Mouse (Mus musculus): Measurements from ENCODE around the gene Hyal3. TPM values are rescaled to one million over a fixed set of nuclear protein-coding genes. Genes with fewer than 3 reads are reported as not detected.

Gene Hyal3
- total RNA-seq, 2 experiments from 2014 or later, result 1.3 to 1.8 TPM

DNA sequence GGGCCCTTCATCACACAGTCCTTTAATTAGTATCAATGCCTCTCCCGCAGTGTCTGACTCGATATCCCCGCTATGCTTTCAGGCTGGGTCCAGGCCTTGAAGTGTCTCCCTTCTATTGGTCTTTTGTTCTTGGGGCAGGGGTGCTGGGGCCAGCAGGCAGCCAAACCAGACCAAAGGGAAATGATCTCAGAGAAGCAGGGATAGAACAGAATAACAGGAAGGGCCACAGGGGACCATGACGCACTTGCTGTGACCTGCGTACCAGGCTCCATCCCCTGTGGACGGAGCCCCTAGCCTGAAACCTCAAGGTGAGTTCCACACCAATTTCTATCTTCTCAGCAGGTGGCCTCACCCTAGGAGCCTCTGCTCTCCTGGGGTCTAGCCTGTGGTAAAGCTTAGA is 37.5 kb downstream of the Hyal3 start:
- DNase-seq, result no peak

DNA sequence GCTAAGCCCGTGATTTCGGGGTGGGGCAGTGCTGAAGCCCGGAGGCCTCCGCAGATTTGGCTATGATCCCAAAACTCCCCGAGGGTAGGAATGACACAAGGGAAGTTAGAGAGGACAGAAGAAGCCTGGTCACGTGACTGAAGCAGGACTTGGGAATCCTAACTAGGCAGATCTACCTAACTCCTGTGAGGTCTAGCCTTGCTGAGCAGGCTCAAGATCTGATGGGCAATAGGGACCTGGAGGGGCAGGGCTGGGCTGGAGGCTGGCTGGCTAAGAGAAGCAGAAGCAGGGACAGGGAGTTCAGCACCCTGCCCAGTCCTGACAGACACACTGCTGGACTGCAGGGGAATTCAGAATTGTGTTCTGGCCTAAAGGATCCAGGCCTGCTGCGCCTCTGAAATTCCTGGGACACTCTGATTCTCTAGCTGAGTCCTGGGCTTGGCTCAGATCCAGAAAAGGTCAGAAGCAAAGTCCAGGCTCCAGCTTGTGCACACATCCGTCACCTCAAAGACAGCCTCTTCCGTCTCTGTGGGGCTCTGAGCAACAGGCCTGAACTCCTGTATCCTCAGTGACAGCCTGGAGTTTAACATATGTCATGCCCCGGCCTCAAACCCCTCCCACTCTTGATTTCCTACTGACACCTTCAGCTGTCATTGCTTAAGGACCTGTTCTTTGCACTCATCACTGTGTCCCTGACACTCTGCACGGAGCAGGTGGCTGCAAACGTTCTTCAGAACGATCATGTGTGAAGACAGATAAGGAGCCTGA is 38.3 kb downstream of the Hyal3 start:
- DNase-seq, result no peak

DNA sequence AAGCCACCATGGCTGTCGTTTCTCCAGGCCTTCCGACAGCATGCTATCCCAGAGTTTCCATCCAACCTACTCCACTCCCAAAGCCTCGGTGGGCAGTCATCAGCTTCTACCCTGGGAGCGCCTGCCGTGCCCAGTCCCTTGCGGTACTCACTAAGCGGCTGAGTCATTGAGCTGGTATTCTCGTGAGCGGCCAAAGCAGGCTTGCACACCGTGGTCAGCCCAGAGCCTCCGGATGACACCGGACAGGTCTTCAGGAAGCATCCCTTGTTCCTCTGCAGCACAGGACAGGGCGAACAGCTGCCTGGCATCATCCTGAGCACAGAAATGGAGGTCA is 38.9 kb downstream of the Hyal3 start:
- DNase-seq, result no peak

DNA sequence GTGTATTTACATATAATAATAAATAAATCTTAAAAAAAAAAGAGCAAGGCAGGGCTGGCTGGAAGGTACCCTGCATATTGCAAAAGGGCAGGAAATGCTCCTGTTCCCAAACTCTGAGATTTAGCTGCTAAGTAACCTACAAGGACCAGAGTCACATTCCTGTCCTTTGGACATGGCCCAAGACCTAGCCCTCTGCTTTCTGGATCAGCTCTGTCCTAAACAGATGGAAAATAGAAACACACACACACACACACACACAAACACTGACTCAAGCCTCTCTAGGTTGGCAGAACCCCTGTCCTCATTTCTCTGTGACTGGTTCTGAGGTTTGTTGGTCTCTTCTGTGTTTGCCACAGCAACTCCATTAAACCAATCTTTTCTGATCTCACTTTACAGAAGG is 40.3 kb downstream of the Hyal3 start:
- DNase-seq, result no peak

DNA sequence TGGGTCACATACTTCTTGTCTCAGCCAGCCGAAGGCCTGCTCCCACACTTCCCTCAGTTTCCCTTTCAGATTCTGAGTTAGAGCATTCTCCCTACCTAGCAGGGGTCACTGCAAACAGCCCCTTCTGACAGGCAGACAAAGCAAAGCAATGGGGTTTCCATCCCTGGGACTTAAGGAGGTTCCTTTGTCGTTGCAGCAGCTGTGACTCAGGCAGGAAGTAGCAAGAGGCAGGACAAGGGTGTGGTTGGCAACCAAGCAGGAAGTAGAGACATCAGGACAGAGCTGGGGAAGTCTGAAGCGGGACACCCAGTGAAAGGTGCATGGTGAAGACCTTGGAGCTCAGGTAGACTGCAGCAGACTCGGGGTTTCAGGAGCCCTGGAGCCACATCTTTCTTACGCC is 43.9 kb downstream of the Hyal3 start:
- no peak for DNase-seq

DNA sequence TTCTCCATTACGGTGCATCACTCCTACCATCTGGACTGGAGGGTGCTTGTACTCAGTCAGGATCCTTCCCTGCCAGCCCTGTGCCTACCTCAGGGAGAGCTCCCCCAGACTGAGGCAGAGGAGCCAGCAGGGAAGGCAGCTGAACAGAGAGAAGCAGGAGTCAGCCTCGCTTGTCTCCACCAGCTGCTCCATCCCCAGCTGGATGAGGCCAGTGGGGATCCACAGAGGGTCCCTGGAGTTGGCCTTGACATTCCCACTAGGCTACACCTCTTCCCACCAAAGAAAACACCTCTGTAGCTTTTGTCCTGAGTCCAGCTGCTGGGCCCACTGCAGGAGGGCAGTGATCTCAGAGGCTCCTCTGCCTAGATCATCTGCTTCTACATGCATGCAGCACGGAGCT is 44.3 kb downstream of the Hyal3 start:
- no peak for DNase-seq

DNA sequence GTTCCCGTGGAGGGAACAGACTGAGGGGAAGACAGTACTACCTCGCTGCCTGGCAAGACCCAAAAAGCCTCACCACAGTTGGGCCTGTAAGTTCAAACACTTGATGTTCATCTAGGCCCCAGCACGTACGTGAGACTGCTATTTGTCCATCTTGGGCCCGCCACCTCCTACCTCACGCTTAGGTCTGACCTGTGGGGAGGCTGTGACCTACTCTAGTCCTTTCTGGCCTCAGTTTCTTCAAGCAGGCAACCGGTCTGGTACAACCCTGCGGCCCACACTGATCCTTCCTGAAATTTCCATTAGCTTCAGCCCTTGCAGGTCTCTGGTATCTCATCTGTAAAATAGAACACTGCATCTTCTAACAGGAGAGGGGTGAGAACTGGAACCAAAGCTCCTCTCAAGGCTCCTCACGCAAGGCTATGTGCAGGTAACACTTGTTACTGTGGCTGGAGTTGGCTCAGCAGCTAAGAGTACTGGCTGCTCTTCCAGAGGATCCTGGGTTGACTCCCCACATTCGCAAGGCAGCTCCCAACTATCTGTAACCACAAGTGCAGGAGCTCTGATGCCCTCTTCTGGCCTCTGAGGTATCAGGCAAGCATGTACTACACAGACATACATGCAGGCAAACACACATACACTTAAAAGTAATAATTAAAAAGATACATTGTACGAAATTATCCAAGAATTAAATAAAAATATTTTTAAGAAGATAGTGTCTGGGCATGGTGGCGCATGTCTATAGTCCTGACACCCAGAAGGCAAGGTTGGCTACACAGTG is 44.9 kb downstream of the Hyal3 start:
- no peak for DNase-seq

DNA sequence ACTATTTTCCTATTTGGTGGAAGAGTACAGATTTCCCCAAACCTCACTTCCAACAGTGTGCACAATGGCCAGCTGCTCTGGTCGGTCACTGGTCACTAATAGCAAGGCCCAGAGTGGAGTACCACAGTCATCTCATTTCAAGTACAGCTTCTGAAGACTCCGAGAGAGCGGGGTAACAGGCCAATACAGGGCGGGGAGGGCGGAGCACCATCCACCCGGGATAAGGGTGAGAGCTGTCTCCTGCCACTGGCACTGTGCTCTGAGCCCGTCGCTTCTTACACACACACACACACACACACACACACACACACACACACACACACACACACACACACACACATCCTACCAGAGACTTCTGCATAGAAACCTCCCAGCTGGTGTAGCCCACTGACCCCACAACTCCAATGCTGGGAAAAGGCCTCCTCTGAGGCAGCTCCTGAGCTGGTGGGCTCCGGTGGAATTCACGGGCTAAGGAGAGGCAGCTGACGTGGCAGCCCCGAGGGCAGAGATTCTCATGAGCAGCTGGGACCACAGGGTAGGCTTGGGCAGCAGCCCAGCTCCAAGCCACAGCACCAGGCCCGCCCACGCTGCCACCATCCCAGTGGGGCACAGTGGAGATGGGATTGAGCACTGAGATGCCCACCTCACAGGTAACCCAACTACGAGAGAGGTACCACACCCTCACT is 45.7 kb downstream of the Hyal3 start:
- DNase-seq, result no peak

DNA sequence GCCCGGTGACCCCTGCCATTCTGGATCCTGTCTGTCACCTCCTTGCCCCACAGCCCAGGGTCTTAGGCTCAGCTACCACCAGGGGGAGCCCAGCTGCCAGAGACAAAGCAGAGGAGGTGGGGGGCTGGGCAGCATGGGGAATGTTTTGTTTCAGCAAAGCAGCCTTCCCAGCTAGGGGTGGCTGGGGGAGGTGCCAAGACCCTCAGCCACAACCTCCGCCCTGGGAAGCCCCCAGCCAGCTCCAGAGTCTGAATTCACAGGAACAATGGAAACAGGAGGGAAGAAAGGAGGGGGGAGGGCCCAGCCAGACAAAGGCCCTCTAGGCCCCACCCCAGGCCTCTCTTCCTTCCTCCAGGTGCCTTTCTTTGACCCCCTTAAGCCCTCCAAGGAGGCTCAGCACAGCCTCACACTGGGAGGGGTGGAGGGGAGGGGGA is 46.2 kb downstream of the Hyal3 start:
- DNase-seq, result peak; percentile 76 to 78

DNA sequence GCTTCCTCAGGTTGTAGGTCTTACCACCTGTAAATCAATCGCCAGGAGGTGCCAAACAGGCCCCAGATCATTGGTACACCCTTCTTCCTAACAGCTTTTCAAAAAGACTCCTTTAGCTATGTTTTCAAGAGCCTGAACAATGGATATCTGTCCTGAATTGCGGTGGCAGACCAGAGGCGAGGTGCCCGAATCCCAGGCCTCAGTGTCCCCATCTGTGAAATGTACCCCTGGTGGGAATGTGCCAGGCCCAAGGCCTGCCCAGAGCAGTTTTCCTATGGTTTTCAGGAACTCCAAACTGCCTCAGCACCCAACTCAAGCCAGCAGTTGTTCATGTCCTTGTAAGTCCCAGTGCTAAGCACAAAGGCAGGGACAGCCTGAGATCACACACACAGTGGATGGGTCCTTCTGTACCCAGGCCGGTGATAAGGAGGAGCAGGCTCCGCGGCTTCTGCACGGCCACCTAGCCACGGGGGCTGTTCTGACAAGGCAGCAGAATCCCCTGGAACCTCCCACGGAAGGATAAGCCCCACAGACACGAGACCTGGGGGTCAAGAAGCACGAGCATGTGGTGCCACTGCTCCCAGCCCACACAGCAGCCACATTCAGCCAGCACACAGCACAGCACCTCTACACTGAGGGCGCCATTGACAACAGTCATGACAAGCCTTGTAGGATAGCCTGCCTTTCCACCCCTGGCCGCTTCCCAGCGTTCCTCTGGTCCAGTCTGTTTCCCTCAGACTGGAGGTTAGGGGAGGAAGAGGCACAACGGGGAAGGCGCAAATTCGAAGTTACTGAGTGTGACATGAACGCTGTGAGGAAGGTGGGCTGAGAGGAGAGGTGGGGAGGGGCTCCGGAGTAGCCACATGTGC is 47.0 kb downstream of the Hyal3 start:
- DNase-seq, result no peak

DNA sequence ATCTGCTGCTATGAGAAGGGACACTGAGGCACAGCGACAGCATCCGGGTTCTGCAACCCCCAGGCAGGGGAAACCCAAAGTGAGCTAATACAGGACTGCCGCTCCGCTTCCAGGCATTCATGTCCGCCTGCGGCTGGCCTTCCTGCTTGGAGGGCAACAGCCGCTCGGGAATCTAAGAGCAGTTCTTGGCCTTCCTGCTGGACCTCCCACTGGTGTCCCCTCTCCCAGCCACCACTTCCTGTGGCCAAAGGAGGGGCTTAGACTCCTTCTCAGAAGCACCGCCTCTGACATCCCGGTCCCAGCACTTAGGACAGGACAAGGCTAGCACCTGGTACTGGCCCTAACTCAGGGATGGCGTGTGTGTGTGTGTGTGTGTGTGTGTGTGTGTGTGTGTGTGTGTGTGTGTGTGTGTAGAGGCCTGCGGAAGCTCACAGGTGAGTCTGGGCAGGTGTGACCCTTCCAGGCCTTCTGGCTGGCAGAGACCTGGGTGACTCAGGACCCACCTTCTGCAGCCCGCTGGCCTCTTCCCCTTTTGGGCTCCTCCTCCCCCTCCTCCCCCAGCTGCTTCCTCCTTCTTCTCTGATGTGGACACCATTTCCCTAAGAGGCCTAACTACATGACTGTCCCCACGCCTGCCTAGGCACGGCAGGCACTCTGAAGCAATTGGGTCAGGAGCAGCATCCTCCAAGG is 48.2 kb downstream of the Hyal3 start:
- DNase-seq, result no peak

DNA sequence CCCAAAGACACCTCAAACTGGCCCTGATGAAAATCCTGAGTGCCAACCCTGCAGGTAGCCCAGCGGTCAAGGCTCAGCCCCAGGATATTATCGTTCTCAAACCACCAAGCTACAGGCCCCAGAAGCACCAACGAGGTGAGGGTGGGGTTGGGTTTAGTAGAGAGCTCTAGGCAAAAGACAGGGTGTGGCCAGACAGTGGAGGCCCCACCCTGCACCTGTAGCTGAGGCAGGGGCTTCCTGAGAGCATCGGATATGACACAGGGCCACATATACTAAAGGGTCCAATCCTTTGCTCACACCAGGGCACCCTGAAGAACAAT is 48.8 kb downstream of the Hyal3 start:
- no peak for DNase-seq

DNA sequence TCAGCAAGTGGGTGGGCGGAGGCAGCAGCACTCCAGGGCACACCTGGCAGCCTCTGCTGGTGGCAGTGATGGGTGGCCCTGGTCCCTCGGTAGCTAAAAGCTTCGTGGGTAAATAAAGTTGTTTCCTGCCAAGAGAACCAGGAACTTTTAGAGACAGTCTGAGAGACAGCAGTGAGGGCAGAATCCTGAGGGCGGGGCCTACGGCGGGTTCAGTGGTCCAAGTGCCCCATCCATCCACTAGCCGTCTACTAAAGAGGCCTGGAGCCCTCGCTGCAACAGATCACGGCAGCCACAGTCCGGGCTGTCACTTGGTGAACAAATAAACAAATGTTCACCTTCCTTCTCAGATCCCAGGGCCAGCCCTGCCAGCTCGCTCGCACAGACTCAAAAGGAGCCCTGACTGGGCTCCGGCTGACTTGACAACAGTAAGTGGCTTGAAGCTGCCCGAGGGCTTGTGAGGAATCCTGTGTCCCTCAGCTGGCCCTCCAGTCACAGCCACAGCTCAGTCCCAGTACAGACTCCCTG is 49.3 kb downstream of the Hyal3 start:
- no peak for DNase-seq

DNA sequence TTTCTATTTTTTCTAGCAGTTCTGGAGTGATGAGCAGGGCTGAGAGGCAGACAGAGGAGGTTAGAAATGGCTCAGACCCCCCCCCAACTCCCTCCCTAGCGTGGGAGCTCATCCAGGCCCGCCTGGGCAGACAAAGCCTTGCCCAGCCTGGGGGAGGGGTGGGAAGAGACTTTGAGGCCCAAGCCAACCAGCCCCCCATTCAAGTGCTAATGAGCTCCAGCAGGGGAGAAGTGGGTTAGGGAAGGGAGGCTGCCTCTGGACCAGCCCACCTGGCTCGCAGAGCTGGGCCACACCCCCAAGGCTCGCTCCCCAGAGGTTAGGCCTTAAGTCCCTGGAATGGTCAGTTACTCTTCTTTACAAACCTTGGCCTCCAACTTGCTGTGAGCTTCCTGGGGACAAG is 50.0 kb downstream of the Hyal3 start:
- DNase-seq, result peak; percentile 51 to 67

DNA sequence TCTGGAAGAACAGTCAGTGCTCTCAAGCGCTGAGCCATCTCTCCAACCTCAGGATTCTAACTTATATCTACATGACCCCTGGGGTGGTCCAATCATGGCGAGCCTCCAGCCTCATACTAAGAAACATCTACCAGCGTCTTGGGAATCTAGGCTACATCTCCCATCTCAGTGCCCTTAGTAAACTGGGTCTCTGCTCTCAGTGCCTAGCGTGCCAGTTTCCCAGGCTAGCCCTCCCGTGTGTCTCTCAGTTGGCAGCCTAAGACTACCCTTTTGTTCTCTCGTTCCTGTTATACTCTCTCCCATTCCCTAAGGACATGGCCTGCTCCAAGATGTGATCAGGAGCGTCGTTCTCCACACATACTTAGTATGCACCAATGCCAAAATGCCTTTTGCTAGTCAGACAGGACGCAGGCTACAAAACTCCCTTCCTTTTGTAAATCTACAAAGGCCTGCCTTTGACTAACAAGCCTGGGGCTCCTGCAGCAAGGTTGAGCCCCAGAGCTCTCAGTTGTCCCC is 50.8 kb downstream of the Hyal3 start:
- no peak for DNase-seq

DNA sequence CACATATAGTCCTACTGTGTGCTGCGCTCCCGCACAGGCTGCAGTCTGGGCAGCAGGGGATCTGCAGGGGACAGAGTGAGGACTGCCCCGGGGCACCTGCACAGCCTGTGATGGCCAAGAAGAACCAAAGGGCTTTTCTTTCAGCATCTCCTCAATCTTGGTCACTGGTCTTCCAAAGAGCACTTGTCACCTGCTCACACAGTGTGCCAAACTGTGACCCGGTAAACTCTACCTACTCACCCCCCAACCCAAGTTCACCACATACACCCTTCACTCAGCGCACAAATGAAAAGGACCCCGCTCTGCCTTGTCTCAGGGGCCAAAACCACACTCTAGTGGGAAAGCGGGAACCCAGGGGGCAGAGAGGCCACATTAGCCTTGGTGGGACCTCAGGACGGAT is 51.2 kb downstream of the Hyal3 start:
- no peak for DNase-seq

DNA sequence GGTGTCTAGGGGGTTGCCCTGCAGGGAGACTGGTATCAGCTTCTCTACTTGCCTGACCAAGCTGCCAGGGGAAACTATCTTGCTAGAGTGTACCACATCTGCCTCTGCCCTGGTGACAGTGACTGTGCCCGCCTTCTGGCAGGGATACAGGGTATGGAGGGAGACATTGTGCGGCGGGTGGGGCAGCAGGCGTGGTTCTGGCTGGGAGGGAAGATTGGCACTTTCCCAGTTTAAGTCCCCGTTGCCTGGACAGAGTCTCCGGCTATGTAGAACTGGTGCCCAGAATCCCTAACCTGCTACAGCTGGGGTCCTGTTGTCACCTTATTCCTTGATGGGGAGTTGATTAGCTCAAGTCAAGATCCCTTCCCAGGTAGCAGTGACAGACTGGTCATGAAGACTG is 51.9 kb downstream of the Hyal3 start:
- DNase-seq, result peak in 1 of 2 experiments; percentile 42

DNA sequence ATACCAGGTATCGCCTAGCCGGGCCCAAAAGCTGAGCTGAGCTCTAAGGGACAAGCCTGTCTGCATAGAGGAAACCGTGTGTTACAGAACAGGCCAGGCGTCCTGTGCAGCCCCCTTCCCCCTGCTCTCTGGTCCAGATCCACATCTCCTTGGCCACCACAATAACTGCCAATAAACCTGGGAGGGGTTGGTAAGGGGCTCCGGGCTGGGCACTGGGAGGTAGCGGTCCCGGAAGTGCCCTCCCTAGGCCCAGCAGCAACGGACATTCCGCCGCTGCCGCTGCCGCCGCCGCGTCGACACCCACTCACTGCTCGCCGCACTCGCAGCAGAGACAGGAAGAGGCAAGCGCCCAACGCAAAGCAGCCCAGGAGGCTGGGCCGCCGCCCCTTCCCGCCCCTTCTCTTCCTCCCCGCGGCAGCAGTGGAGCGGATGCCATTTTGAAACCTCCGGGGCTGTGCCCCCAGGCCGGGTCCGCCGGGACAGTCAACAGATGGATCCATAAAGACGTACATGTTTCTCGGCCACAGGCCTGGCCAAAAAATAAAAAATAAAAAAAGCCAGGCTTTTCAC is 52.6 kb downstream of the Hyal3 start:
- peak; percentile 76 to 80 for DNase-seq

DNA sequence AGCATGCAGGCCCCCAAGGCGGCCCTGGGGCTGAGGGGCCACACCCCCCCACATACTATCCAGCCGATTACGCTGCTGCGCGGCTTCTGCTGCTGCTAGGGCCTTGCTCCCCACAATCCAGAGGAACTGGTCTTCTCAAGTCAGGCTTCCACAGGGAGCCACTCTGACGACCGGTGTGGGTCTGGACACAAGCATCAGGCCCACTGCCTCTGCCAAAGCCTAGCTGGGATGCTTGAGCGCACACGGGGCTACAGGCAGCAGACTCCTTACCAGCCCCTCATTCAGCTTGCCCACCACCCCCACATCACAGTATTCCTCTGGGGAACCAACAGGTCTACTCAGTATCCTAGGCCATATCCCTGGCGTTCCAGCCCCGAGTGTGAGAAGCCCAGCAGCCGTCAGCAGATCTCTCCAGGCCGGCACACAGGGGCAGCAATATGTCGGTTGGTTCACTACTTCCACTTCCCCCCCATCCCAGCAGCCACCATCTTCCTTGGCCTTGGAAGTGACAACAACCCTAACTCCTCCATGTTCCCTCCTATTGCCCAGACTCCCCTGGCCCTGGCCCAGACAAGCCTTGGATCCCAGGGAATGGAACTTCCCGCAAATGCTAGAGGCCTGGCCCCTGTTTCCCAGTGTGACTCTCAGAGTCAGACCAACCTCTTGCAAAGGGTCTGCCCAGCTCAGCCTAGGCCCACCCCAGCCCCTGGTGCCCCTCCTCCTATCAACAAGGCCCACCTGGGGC is 53.2 kb downstream of the Hyal3 start:
- DNase-seq, result no peak
